Comparison of ENCODE assay signal across 12 mouse cellular contexts in genomic region chr12:69776607-69777340, GRCm38 (mm10). TPM values are rescaled to one million over a fixed set of nuclear protein-coding genes. Genes with fewer than 3 reads are reported as not detected.
DNase-seq lines count a peak whose midpoint lies in the region; ATAC-seq and TF ChIP-seq lines count a peak whose summit lies in the region.
"Had no signal": no experiment of that assay in that cellular context is flagged by ENCODE, and none has a peak within 500 bp of the region (broad histone marks: within the 10 kb centered on the region; RNA-seq: fewer than 3 reads in every experiment).

No protein-coding gene starts in this region.

- no peak overlapping the region for H3K27ac ChIP-seq in lung, embryonic 14.5 days (ENCODE audit: low read depth)
- H3K27ac ChIP-seq in hindbrain, embryonic 10.5 days = no peak overlapping the region
- H3K27ac ChIP-seq: heart, embryonic 13.5 days; midbrain, embryonic 13.5 days had no signal

- no peak overlapping the region for H3K4me2 ChIP-seq in lung, embryonic 14.5 days
- H3K4me2 ChIP-seq: heart, embryonic 13.5 days; midbrain, embryonic 13.5 days had no signal

- H3K4me1 ChIP-seq in lung, adult 2 months (ENCODE audit: control insufficient read depth, insufficient read depth, low read length) = no peaks in the 10 kb centered on the region
- no peaks in the 10 kb centered on the region for H3K4me1 ChIP-seq in lung, embryonic 14.5 days (ENCODE audit: insufficient read depth)
- no peaks in the 10 kb centered on the region for H3K4me1 ChIP-seq in hindbrain, embryonic 10.5 days (replicated peaks)
- H3K4me1 ChIP-seq: midbrain, embryonic 13.5 days had no signal

- H3K4me3 ChIP-seq in lung, adult 2 months (replicated peaks; ENCODE audit: extremely low read depth, low read depth, low read length) = no peak overlapping the region
- H3K4me3 ChIP-seq in lung, embryonic 14.5 days (ENCODE audit: low read depth, low read length) = no peak overlapping the region
- H3K4me3 ChIP-seq in hindbrain, embryonic 10.5 days = no peak overlapping the region
- H3K4me3 ChIP-seq: heart, embryonic 13.5 days; midbrain, embryonic 13.5 days had no signal

- H3K27me3 ChIP-seq in lung, embryonic 14.5 days (ENCODE audit: insufficient read depth, low read length) = no peaks in the 10 kb centered on the region
- no peaks in the 10 kb centered on the region for H3K27me3 ChIP-seq in hindbrain, embryonic 10.5 days (ENCODE audit: insufficient read depth, poor library complexity, severe bottlenecking)
- H3K27me3 ChIP-seq: heart, embryonic 13.5 days; midbrain, embryonic 13.5 days had no signal

- 52% methylated on average over 11 of the region's 11 CpGs for WGBS in lung, adult 2 months
- 52% methylated on average over 11 of the region's 11 CpGs for WGBS in lung, embryonic 14.5 days
- WGBS in hindbrain, embryonic 10.5 days = 75% methylated on average over 11 of the region's 11 CpGs

- ATAC-seq in lung, embryonic 14.5 days (ENCODE audit: insufficient read depth) = no peak; the same call in 1 of the 2 replicates
- ATAC-seq: forebrain, embryonic 16.5 days; midbrain, embryonic 13.5 days had no signal

- TF ChIP-seq POLR2A in lung, adult 2 months (IDR thresholded peaks at IDR 0.05; ENCODE audit: borderline replicate concordance, extremely low read depth, low read depth, low read length) = no peak

- no peaks in the 10 kb centered on the region for H3K9me3 ChIP-seq in lung, embryonic 14.5 days (ENCODE audit: low read depth, low read length)
- H3K9me3 ChIP-seq in hindbrain, embryonic 10.5 days = no peaks in the 10 kb centered on the region
- H3K9me3 ChIP-seq: heart, embryonic 13.5 days; midbrain, embryonic 13.5 days had no signal

- no peaks in the 10 kb centered on the region for H3K36me3 ChIP-seq in lung, embryonic 14.5 days (ENCODE audit: insufficient read depth)
- H3K36me3 ChIP-seq in hindbrain, embryonic 10.5 days = no peaks in the 10 kb centered on the region
- H3K36me3 ChIP-seq: heart, embryonic 13.5 days; midbrain, embryonic 13.5 days had no signal

- no peak overlapping the region for H3K9ac ChIP-seq in lung, embryonic 14.5 days
- H3K9ac ChIP-seq: heart, embryonic 13.5 days; midbrain, embryonic 13.5 days had no signal

- TF ChIP-seq CTCF in lung, adult 2 months (IDR thresholded peaks at IDR 0.05; ENCODE audit: insufficient read depth, low read length) = no peak
- no peak for TF ChIP-seq CTCF in lung, embryonic 14.5 days (IDR thresholded peaks at IDR 0.05; ENCODE audit: low read depth)

- peak; percentile 34 to 54 for DNase-seq in lung, adult 18-20 months
- no peak for DNase-seq in lung, adult 2 months
- peak; percentile 73 to 74 for DNase-seq in kidney, adult 8-10 months
- peak; percentile 52 for DNase-seq in lung, embryonic 14.5 days
- DNase-seq in thymus, postnatal 25 days = peak; percentile 14
- DNase-seq in hindbrain, embryonic 10.5 days (ENCODE audit: low spot score) = no peak
- no peak for DNase-seq in adrenal gland, adult 8-10 months
- DNase-seq in layer of hippocampus, postnatal 25 days (ENCODE audit: extremely low spot score in 1 of 2, low spot score in 1 of 2) = no peak
- DNase-seq: cerebellum, postnatal 36 days had no signal

RNA-seq across cellular contexts. Expression of gene Cdkl1, which starts 14.3 kb away (rescaled TPM):
- 1.3 and 1.8 TPM in 2 replicates for polyA plus RNA-seq in lung, adult 2 months (2012; rRNA removed)
- polyA plus RNA-seq in lung, embryonic 14.5 days (2014; fragmentation: Nextera tagmentation; extraction: Ambion mirVana) = 1.6 and 1.8 TPM in 2 replicates
- 0.62 and 0.71 TPM in 2 replicates for polyA plus RNA-seq in hindbrain, embryonic 10.5 days (2016; fragmentation: Nextera tagmentation; extraction: Ambion mirVana)
- total RNA-seq in adrenal gland, adult 8-10 months (2022) = 1 to 10 TPM; 2.1 to 9.3 (median 5.1) TPM
- 10 to 100 TPM; 20.5 to 20.9 TPM for total RNA-seq in layer of hippocampus, postnatal 25 days (2021)

RNA-seq across cellular contexts. Expression of gene Atp5s, which starts 52.0 kb away (rescaled TPM):
- polyA plus RNA-seq in lung, adult 2 months (2012; rRNA removed) = 12.4 and 14.2 TPM in 2 replicates
- polyA plus RNA-seq in lung, embryonic 14.5 days (2014; fragmentation: Nextera tagmentation; extraction: Ambion mirVana) = 29.4 and 33.3 TPM in 2 replicates
- polyA plus RNA-seq in hindbrain, embryonic 10.5 days (2016; fragmentation: Nextera tagmentation; extraction: Ambion mirVana) = 20.3 and 21.2 TPM in 2 replicates
- total RNA-seq in adrenal gland, adult 8-10 months (2022) = 10 to 100 TPM; 14.2 to 19.3 (median 17.0) TPM
- total RNA-seq in layer of hippocampus, postnatal 25 days (2021) = 10 to 100 TPM; 31.9 to 34.7 TPM

RNA-seq across cellular contexts. Expression of gene L2hgdh, which starts 52.1 kb away (rescaled TPM):
- 1.6 and 3.9 TPM in 2 replicates for polyA plus RNA-seq in lung, adult 2 months (2012; rRNA removed)
- polyA plus RNA-seq in lung, embryonic 14.5 days (2014; fragmentation: Nextera tagmentation; extraction: Ambion mirVana) = 13.1 and 14.5 TPM in 2 replicates
- 12.8 and 17.2 TPM in 2 replicates for polyA plus RNA-seq in hindbrain, embryonic 10.5 days (2016; fragmentation: Nextera tagmentation; extraction: Ambion mirVana)
- 10 to 100 TPM; 25.5 to 30.2 (median 28.5) TPM for total RNA-seq in adrenal gland, adult 8-10 months (2022)
- total RNA-seq in layer of hippocampus, postnatal 25 days (2021) = 10 to 100 TPM; 14.3 to 15.8 TPM

Comparison
In these comparisons a context has a peak if more than half of its experiments do, and no peak if none do; other contexts are left out.
1. DNase-seq: peak in lung, adult 18-20 months (2 of 2), kidney, adult 8-10 months (2 of 2), lung, embryonic 14.5 days (single experiment) and thymus, postnatal 25 days (single experiment); none in lung, adult 2 months (single experiment), hindbrain, embryonic 10.5 days (single experiment), adrenal gland, adult 8-10 months (single experiment) and layer of hippocampus, postnatal 25 days (0 of 2).